Mouse (Mus musculus): ENCODE data around the gene Baz2b.

The Baz2b gene

GRCm38 (mm10) chr2:60011526-60011925 is 198.1 kb downstream of the Baz2b start:
- in situ Hi-C loops (cut with MboI): no loop called here

GRCm38 (mm10) chr2:60003665-60004045 is 206.0 kb downstream of the Baz2b start:
- in situ Hi-C loops (cut with MboI): no loop called here

- in situ Hi-C loops (cut with MboI): no loop called here
Observed at GRCm38 (mm10) chr2:60003038-60003664, 206.5 kb downstream of the Baz2b start.

GRCm38 (mm10) chr2:60000268-60000667 is 209.4 kb downstream of the Baz2b start:
- in situ Hi-C loops (cut with MboI): no loop called here

GRCm38 (mm10) chr2:59997479-59998228 is 212.0 kb downstream of the Baz2b start:
- in situ Hi-C loops (cut with MboI): no loop called here

GRCm38 (mm10) chr2:59996911-59997310 is 212.7 kb downstream of the Baz2b start:
- in situ Hi-C loops (cut with MboI): no loop called here

- in situ Hi-C loops (cut with MboI): no loop called here
Observed at GRCm38 (mm10) chr2:59993190-59993535, 216.5 kb downstream of the Baz2b start.

GRCm38 (mm10) chr2:59992488-59993189 is 217.0 kb downstream of the Baz2b start:
- in situ Hi-C loops (cut with MboI): no loop called here

GRCm38 (mm10) chr2:59991775-59992174 is 217.9 kb downstream of the Baz2b start:
- in situ Hi-C loops (cut with MboI): no loop called here

- in situ Hi-C loops (cut with MboI): no loop called here
Observed at GRCm38 (mm10) chr2:59987521-59987920, 222.1 kb downstream of the Baz2b start.

GRCm38 (mm10) chr2:59979488-59980220 is 230.0 kb downstream of the Baz2b start:
- in situ Hi-C loops (cut with MboI): no loop called here

- in situ Hi-C loops (cut with MboI): no loop called here
Observed at GRCm38 (mm10) chr2:59976680-59977079, 233.0 kb downstream of the Baz2b start.

GRCm38 (mm10) chr2:59975772-59976171 is 233.9 kb downstream of the Baz2b start:
- in situ Hi-C loops (cut with MboI): no loop called here

GRCm38 (mm10) chr2:59973962-59974361 is 235.7 kb downstream of the Baz2b start:
- in situ Hi-C loops (cut with MboI): no loop called here

- in situ Hi-C loops (cut with MboI): no loop called here
Observed at GRCm38 (mm10) chr2:59973104-59973641, 236.5 kb downstream of the Baz2b start.

- in situ Hi-C loops (cut with MboI): no loop called here
Observed at GRCm38 (mm10) chr2:59970511-59970910, 239.1 kb downstream of the Baz2b start.

- in situ Hi-C loops (cut with MboI): no loop called here
Observed at GRCm38 (mm10) chr2:59969099-59969498, 240.5 kb downstream of the Baz2b start.

GRCm38 (mm10) chr2:59968593-59968992 is 241.0 kb downstream of the Baz2b start:
- in situ Hi-C loops (cut with MboI): no loop called here

GRCm38 (mm10) chr2:59966454-59966853 is 243.2 kb downstream of the Baz2b start:
- in situ Hi-C loops (cut with MboI): no loop called here

GRCm38 (mm10) chr2:59963011-59963410 is 246.6 kb downstream of the Baz2b start:
- in situ Hi-C loops (cut with MboI): no loop called here

- in situ Hi-C loops (cut with MboI): no loop called here
Observed at GRCm38 (mm10) chr2:59962579-59962978, 247.1 kb downstream of the Baz2b start.

- in situ Hi-C loops (cut with MboI): no loop called here
Observed at GRCm38 (mm10) chr2:59960495-59960772, 249.2 kb downstream of the Baz2b start.

Data from mature B cell (primary cell).